Mouse (Mus musculus) inflammation-experienced regulatory T-cells (primary cell): Measurements from ENCODE around the gene Tab3. TPM values are rescaled to one million over a fixed set of nuclear protein-coding genes. Genes with fewer than 3 reads are reported as not detected.

ENCODE experiments used
- polyA plus RNA-seq, 2 experiments: library from polyadenylated mRNA; unstranded; fragments of 100-300 nt; shearing (Covaris generic); gene quantifications; one replicate each; pipeline ENCODE4 v1.2.1; 2017

Gene Tab3
- 10 to 100 TPM in 1 of 2 experiments, 1 to 10 TPM in 1; 8.9 to 10.1 TPM for polyA plus RNA-seq

GRCm38 (mm10) chrX:85573532-85574181, at the start of gene Tab3:
TSS of gene Tab3 (plus strand) at chrX:85574022.

Other genes with a start within 250 kb of the Tab3 start
- gene Gk, start 202.8 kb downstream of the Tab3 start, polyA plus RNA-seq = 1 to 10 TPM; 2.8 to 4.0 TPM